Mouse (Mus musculus): ENCODE data around the gene Rom1. TPM values are rescaled to one million over a fixed set of nuclear protein-coding genes. Genes with fewer than 3 reads are reported as not detected.

Rom1 gene
- polyA plus RNA-seq, 1 experiment from 2014 or later, result 4.1 TPM

DNA sequence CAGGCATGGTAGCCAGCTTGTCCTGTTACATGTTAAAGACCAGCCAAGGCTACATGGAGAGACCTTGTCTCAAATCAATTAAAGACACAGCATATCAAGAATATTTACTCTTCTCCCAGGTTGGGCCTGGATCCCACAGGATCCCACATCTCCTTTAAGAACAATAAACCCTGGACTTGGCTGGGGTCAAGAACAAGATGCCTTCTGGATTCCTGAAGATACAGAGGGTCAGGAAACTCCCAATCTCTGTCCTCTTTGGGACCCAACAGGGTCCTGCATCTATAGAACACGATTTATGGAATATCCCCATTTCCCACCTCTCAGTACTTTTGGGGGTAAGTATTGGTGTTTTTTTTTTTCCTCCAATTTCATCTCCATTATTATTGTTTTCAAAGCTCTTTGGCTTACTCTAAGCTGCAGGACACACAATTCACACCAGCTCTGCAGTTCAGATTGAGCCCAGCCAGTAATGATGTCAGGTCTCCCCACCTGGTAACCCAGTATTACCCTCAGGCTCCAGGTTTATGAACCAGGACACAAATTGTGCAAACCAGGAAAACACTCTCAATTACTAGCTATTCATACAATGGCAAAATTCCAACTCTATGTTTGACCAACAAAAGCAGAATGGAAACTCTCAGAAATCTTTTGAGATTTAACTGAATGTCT, 42.1 kb downstream of the Rom1 start:
- peaks cover 14% of the 10 kb centered on the region for H3K4me1 ChIP-seq
- peaks cover 20% of the 10 kb centered on the region for H3K36me3 ChIP-seq
- peak overlapping the region; percentile 68 for H3K4me3 ChIP-seq
- WGBS, result 37% methylated on average over 1 of the region's 1 CpGs
- H3K27me3 ChIP-seq (ENCODE audit: low read depth, poor library complexity, severe bottlenecking), result no peaks in the 10 kb centered on the region
- DNase-seq (ENCODE audit: low spot score), result no peak
- peak overlapping the region; percentile 93 for H3K27ac ChIP-seq
- H3K9me3 ChIP-seq (replicated peaks), result no peaks in the 10 kb centered on the region

DNA sequence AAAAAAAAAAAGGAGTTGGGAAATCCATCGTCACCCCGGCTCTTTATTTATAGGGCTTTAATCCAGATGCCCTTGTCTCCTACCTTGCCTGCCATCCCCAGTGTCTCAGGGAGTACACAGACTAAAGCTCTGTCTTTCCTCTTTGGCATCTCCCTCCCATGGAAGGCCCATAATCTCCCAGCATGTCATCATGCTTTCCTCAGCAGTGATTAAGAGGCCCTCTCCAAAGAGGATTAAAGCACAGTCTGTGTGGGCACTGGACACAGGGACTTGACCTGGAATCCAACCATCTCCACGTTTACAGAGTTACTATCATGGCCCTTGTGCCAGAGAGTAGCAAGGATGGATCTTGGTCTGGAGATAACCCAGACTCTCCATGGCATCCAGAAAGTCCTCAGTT, 45.5 kb downstream of the Rom1 start, which contains the start of the genes Lbhd1 and Gm49403:
Lbhd1 (plus strand) TSS at position 117 of the 400 bp plus-strand sequence.
Gm49403 (plus strand) TSS at position 315 of the 400 bp plus-strand sequence.
- H3K27me3 ChIP-seq (ENCODE audit: low read depth, poor library complexity, severe bottlenecking), result no peaks in the 10 kb centered on the region
- peaks cover 11% of the 10 kb centered on the region; the same call in 1 of the 2 replicates for H3K36me3 ChIP-seq
- H3K27ac ChIP-seq, result no peak within 1 kb of the TSS
- H3K9me3 ChIP-seq (replicated peaks), result no peaks in the 10 kb centered on the region
- 91% methylated on average over 3 of the region's 3 CpGs for WGBS
- H3K4me3 ChIP-seq, result no peak within 1 kb of the TSS
- H3K4me1 ChIP-seq, result peaks cover 18% of the 10 kb centered on the region
- no peak for DNase-seq (ENCODE audit: low spot score)

DNA sequence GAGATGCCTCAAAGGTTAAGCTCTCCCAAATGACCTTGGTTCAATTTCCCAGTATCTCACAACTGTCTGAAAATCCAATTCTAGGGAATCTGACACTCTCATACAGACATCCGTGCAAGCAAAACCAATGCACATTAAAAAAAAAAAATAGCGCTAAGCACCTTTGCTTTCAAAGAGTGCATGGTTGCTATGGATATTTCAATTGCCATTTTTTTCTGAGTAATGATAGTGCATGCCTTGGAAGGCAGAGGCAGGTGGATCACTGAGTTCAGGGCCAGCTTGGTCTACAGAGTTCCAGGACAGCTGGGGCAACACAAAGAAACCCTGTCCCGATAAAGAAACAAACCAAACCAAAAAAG, 48.1 kb downstream of the Rom1 start:
- WGBS, result 18% methylated on average over 3 of the region's 3 CpGs
- H3K4me1 ChIP-seq, result peaks cover 10% of the 10 kb centered on the region; the same call in 1 of the 2 replicates
- H3K36me3 ChIP-seq, result peaks cover 31% of the 10 kb centered on the region
- DNase-seq (ENCODE audit: low spot score), result no peak
- H3K27me3 ChIP-seq (ENCODE audit: low read depth, poor library complexity, severe bottlenecking), result no peaks in the 10 kb centered on the region
- H3K4me3 ChIP-seq, result peak overlapping the region; percentile 84
- H3K9me3 ChIP-seq (replicated peaks), result no peaks in the 10 kb centered on the region
- H3K27ac ChIP-seq, result peak overlapping the region; percentile 92

DNA sequence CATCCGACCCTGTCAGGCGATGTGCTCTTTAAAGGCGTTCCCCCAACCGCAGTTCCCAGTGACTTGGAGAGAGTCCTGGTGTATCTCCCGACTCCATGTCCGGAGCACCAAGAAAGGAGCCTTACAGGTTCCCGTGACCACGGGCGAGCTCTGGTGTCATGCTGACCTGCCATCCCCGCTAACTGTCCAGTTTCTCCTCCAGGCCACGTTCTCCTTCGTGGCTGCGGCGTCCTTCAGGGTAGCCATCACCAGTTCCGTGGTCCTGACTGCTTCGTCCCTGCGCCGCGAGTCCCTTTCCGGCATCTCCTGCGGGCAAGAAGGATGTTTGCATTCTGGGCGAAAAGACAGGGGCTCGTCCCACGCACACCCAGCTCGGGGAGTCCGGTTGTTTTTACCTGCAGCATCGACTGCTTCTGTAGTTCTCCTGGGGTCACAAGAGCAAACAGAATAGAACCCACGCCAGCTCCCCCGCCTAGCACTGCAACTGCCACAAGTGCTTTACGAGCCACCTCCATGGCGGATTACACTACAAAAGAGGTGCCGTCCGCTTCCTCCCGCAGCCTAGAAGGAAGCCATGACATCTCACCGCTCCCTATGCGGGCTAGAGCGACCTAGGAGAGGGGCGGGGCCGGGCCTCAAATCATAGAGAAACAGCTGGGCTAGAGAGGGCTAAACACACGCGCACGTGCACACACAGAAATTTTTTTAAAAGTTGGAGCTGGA, 48.7 kb downstream of the Rom1 start, which contains the start of gene Uqcc3:
Uqcc3 (minus strand) TSS at position 613 of the 723 bp plus-strand sequence.
- no peaks in the 10 kb centered on the region for H3K27me3 ChIP-seq (ENCODE audit: low read depth, poor library complexity, severe bottlenecking)
- peaks cover 36% of the 10 kb centered on the region for H3K36me3 ChIP-seq
- H3K4me3 ChIP-seq, result peak within 1 kb of the TSS; percentile 84
- DNase-seq (ENCODE audit: low spot score), result peak; percentile 84
- peaks cover 10% of the 10 kb centered on the region; the same call in 1 of the 2 replicates for H3K4me1 ChIP-seq
- under 1% methylated on average over 42 of the region's 42 CpGs for WGBS
- peak within 1 kb of the TSS; percentile 92 for H3K27ac ChIP-seq
- H3K9me3 ChIP-seq (replicated peaks), result no peaks in the 10 kb centered on the region

Small RNA genes within 50 kb of the gene (microRNA-seq; reads per million reads assigned to microRNA genes)
- not detected for gene Mir5136

Other genes with a start within 250 kb of the Rom1 start
- gene Slc3a2, start 206.0 kb downstream of the Rom1 start, polyA plus RNA-seq (2016; fragmentation: Nextera tagmentation; extraction: Ambion mirVana), result 119 and 128 TPM in 2 replicates
- gene Wdr74, start 193.5 kb downstream of the Rom1 start, polyA plus RNA-seq (2016; fragmentation: Nextera tagmentation; extraction: Ambion mirVana), result 121 and 145 TPM in 2 replicates
- gene 1700092M07Rik, start 188.6 kb downstream of the Rom1 start, polyA plus RNA-seq (2016; fragmentation: Nextera tagmentation; extraction: Ambion mirVana), result 2.8 and 3.1 TPM in 2 replicates
- 99.3 and 134 TPM in 2 replicates for gene Stx5a, start 187.9 kb downstream of the Rom1 start, polyA plus RNA-seq (2016; fragmentation: Nextera tagmentation; extraction: Ambion mirVana)
- 257 and 273 TPM in 2 replicates for gene Nxf1, start 172.3 kb downstream of the Rom1 start, polyA plus RNA-seq (2016; fragmentation: Nextera tagmentation; extraction: Ambion mirVana)
- gene Tmem223, start 158.4 kb downstream of the Rom1 start, polyA plus RNA-seq (2016; fragmentation: Nextera tagmentation; extraction: Ambion mirVana), result 181 and 183 TPM in 2 replicates
- 41.3 and 43.7 TPM in 2 replicates for gene Tmem179b, start 154.9 kb downstream of the Rom1 start, polyA plus RNA-seq (2016; fragmentation: Nextera tagmentation; extraction: Ambion mirVana)
- 44.2 and 47.0 TPM in 2 replicates for gene Taf6l, start 142.9 kb downstream of the Rom1 start, polyA plus RNA-seq (2016; fragmentation: Nextera tagmentation; extraction: Ambion mirVana)
- gene Polr2g, start 130.8 kb downstream of the Rom1 start, polyA plus RNA-seq (2016; fragmentation: Nextera tagmentation; extraction: Ambion mirVana), result 206 and 216 TPM in 2 replicates
- gene Zbtb3, start 126.8 kb downstream of the Rom1 start, polyA plus RNA-seq (2016; fragmentation: Nextera tagmentation; extraction: Ambion mirVana), result 5.9 and 6.1 TPM in 2 replicates
- gene Ttc9c, start 110.0 kb downstream of the Rom1 start, polyA plus RNA-seq (2016; fragmentation: Nextera tagmentation; extraction: Ambion mirVana), result 80.2 and 85.2 TPM in 2 replicates
- 4.7 and 5.2 TPM in 2 replicates for gene Hnrnpul2, start 109.3 kb downstream of the Rom1 start, polyA plus RNA-seq (2016; fragmentation: Nextera tagmentation; extraction: Ambion mirVana)
- gene AC129217.1, start 99.6 kb downstream of the Rom1 start, polyA plus RNA-seq (2016; fragmentation: Nextera tagmentation; extraction: Ambion mirVana), result not detected in 2 replicates
- 37.2 and 42.5 TPM in 2 replicates for gene Bscl2, start 91.9 kb downstream of the Rom1 start, polyA plus RNA-seq (2016; fragmentation: Nextera tagmentation; extraction: Ambion mirVana)
- 5.0 and 7.2 TPM in 2 replicates for gene Gng3, start 90.2 kb downstream of the Rom1 start, polyA plus RNA-seq (2016; fragmentation: Nextera tagmentation; extraction: Ambion mirVana)
- 0.29 and 0.39 TPM in 2 replicates for gene Lrrn4cl, start 78.6 kb downstream of the Rom1 start, polyA plus RNA-seq (2016; fragmentation: Nextera tagmentation; extraction: Ambion mirVana)
- 211 and 228 TPM in 2 replicates for gene Ubxn1, start 57.9 kb downstream of the Rom1 start, polyA plus RNA-seq (2016; fragmentation: Nextera tagmentation; extraction: Ambion mirVana)
- gene Uqcc3, start 48.4 kb downstream of the Rom1 start, polyA plus RNA-seq (2016; fragmentation: Nextera tagmentation; extraction: Ambion mirVana), result 56.8 and 60.6 TPM in 2 replicates
- 110 and 149 TPM in 2 replicates for gene Lbhd1, start 45.6 kb downstream of the Rom1 start, polyA plus RNA-seq (2016; fragmentation: Nextera tagmentation; extraction: Ambion mirVana)
- not detected in 2 replicates for gene Gm49403, start 45.4 kb downstream of the Rom1 start, polyA plus RNA-seq (2016; fragmentation: Nextera tagmentation; extraction: Ambion mirVana)
- 151 and 188 TPM in 2 replicates for gene 1810009A15Rik, start 40.5 kb downstream of the Rom1 start, polyA plus RNA-seq (2016; fragmentation: Nextera tagmentation; extraction: Ambion mirVana)
- 0.45 TPM in 1 of 2 replicates, not detected in the other for gene Gm49416, start 40.4 kb downstream of the Rom1 start, polyA plus RNA-seq (2016; fragmentation: Nextera tagmentation; extraction: Ambion mirVana)
- gene Ints5, start 36.4 kb downstream of the Rom1 start, polyA plus RNA-seq (2016; fragmentation: Nextera tagmentation; extraction: Ambion mirVana), result 59.2 and 61.9 TPM in 2 replicates
- 117 and 129 TPM in 2 replicates for gene Ganab, start 31.3 kb downstream of the Rom1 start, polyA plus RNA-seq (2016; fragmentation: Nextera tagmentation; extraction: Ambion mirVana)
- gene B3gat3, start 9.0 kb downstream of the Rom1 start, polyA plus RNA-seq (2016; fragmentation: Nextera tagmentation; extraction: Ambion mirVana), result 47.0 and 48.1 TPM in 2 replicates
- 37.1 and 37.5 TPM in 2 replicates for gene Eml3, start 196 bp upstream of the Rom1 start, polyA plus RNA-seq (2016; fragmentation: Nextera tagmentation; extraction: Ambion mirVana)
- 229 and 233 TPM in 2 replicates for gene Mta2, start 12.5 kb upstream of the Rom1 start, polyA plus RNA-seq (2016; fragmentation: Nextera tagmentation; extraction: Ambion mirVana)
- 49.6 and 49.7 TPM in 2 replicates for gene Tut1, start 24.5 kb upstream of the Rom1 start, polyA plus RNA-seq (2016; fragmentation: Nextera tagmentation; extraction: Ambion mirVana)
- gene Eef1g, start 37.7 kb upstream of the Rom1 start, polyA plus RNA-seq (2016; fragmentation: Nextera tagmentation; extraction: Ambion mirVana), result 563 and 631 TPM in 2 replicates
- 5.3 and 8.9 TPM in 2 replicates for gene Ahnak, start 59.9 kb upstream of the Rom1 start, polyA plus RNA-seq (2016; fragmentation: Nextera tagmentation; extraction: Ambion mirVana)
- not detected in 2 replicates for gene Scgb1a1, start 158.6 kb upstream of the Rom1 start, polyA plus RNA-seq (2016; fragmentation: Nextera tagmentation; extraction: Ambion mirVana)
- 16.9 and 20.7 TPM in 2 replicates for gene Asrgl1, start 206.3 kb upstream of the Rom1 start, polyA plus RNA-seq (2016; fragmentation: Nextera tagmentation; extraction: Ambion mirVana)